Mouse (Mus musculus): Measurements from ENCODE around the gene Cbfa2t3. TPM values are rescaled to one million over a fixed set of nuclear protein-coding genes. Genes with fewer than 3 reads are reported as not detected.

The Cbfa2t3 gene
- total and polyA plus RNA-seq, 3 experiments: 10.9 to 22.3 (median 21.8) TPM

DNA sequence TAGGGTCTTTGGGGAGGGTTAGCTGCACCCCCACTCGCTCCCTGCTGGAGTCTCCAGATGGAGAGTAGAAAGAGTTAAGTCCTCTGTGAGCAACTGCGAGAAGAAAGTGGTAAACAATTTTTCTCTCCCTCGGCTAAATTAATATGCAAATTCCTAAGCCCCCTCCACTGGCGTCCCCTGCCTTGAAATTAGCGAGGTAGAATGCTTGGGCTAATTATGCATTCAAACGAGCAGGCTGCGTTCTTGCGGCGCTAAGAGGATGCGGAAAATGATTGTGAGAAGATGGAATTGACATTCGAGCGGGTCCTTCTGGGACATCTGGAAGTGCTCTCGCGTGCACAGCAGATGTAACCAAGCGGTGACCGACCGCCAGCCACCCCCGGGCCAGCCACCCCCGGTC lies 43.6 kb upstream of the Cbfa2t3 start:
- peaks cover 3% of the 10 kb centered on the region; the same call in 1 of the 2 replicates for H3K27me3 ChIP-seq (ENCODE audit: control insufficient read depth, insufficient read depth, low read length)
- no peak for TF ChIP-seq CTCF (IDR thresholded peaks at IDR 0.05)
- TF ChIP-seq EP300 (IDR thresholded peaks at IDR 0.05; ENCODE audit: insufficient read depth, low read depth, low read length): no peak
- TF ChIP-seq POLR2A (IDR thresholded peaks at IDR 0.05; ENCODE audit: insufficient read depth, low read depth, low read length): no peak
- 33% methylated on average over 19 of the region's 19 CpGs for WGBS
- DNase-seq: no peak
- no peak overlapping the region for H3K27ac ChIP-seq
- H3K79me2 ChIP-seq (replicated peaks; ENCODE audit: control insufficient read depth, insufficient read depth, low read length): no peaks in the 10 kb centered on the region
- no peaks in the 10 kb centered on the region for H3K36me3 ChIP-seq (ENCODE audit: control insufficient read depth, insufficient read depth, low read length)
- intact Hi-C loops (cut with DNase I): no loop called here
- no peak overlapping the region for H3K9ac ChIP-seq (ENCODE audit: low read depth, low read length)
- H3K4me1 ChIP-seq (ENCODE audit: control insufficient read depth, insufficient read depth, low read length): no peaks in the 10 kb centered on the region
- no peak overlapping the region for H3K4me3 ChIP-seq

DNA sequence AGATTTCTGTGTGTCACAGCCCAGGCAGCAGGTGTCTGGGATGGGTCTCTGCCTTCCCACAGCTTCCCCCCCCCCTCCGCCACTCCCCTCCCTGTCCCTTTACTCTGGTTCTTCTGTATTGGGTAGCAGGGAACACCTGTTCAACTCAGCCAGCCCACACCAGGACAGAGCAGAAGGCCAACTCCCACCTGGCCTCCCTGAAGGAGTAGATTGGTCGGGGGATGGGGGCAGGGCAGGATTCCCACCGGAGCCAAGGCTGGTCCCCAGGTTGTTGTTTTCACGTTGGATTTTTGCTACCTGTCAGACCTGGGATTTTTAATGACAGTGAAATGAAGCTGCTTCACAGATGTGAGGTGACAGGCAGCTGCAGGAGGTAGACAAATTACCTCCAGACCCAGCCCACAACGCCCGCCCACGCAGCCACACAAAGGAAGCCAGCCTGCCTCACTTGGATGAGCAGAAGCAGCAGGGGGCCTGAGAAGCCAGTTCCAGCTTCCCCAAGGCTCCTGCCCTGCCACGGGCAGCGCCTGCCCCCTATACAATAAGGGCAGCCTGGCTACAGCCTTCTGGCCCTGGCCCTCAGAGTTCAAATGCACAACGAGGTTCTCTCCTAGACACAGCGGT lies 40.3 kb upstream of the Cbfa2t3 start:
- intact Hi-C loops (cut with DNase I): no loop called here
- Histone ChIP-seq H3K27me3 (ENCODE audit: control insufficient read depth, insufficient read depth, low read length) (no peaks in the 10 kb centered on the region), H3K27ac (no peak overlapping the region), H3K36me3 (ENCODE audit: control insufficient read depth, insufficient read depth, low read length) (no peaks in the 10 kb centered on the region), H3K4me1 (ENCODE audit: control insufficient read depth, insufficient read depth, low read length) (peaks cover 5% of the 10 kb centered on the region), H3K79me2 (replicated peaks; ENCODE audit: control insufficient read depth, insufficient read depth, low read length) (no peaks in the 10 kb centered on the region), H3K4me3 (no peak overlapping the region), H3K9ac (ENCODE audit: low read depth, low read length) (no peak overlapping the region)
- WGBS: 49% methylated on average over 11 of the region's 11 CpGs
- peak in 1 of 2 experiments; percentile 58 for DNase-seq
- TF ChIP-seq CTCF (IDR thresholded peaks at IDR 0.05): no peak
- TF ChIP-seq POLR2A (IDR thresholded peaks at IDR 0.05; ENCODE audit: insufficient read depth, low read depth, low read length): no peak
- no peak for TF ChIP-seq EP300 (IDR thresholded peaks at IDR 0.05; ENCODE audit: insufficient read depth, low read depth, low read length)

DNA sequence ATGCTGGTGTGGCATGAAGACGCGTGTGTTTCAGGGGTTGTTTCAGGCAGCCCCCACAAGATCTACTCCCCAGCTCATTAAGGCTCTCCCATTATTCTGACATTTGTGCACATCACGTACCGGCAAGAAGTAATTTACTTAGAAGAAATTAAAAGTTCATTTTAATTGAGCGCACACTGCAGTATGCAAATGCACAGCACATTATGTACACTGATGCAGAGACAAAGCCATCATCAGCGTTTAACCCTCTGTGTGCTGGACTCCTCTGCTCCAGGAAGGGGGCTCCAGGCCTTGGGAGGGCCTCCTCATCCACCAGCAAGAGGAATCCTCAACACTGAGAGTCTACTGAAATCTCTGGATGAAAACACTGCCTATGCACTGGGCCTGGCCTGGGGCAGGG lies 39.0 kb upstream of the Cbfa2t3 start:
- Histone ChIP-seq H3K27me3 (ENCODE audit: control insufficient read depth, insufficient read depth, low read length) (no peaks in the 10 kb centered on the region), H3K79me2 (replicated peaks; ENCODE audit: control insufficient read depth, insufficient read depth, low read length) (no peaks in the 10 kb centered on the region)
- 87% methylated on average over 6 of the region's 6 CpGs for WGBS

DNA sequence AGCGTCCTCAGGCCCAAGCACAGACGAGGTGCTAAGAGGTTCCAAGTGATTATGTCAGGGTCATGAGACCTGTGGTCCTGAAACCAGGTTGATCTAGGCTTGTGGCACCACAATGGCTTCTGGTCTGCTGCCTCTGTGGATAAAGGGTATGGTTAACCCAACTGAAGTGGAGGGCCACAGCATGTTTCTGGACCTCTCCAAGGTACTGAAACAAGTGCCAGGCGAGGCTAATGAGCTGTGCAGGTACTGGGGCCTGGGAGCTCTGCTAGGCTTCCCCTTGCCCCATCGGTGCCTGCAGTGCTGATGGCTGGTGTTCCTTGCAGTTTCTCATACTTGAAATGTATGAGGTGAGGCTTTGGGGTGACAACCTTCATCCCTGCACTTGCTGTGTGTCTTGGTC lies 38.2 kb upstream of the Cbfa2t3 start:
- H3K4me3 ChIP-seq: no peak overlapping the region
- no peaks in the 10 kb centered on the region for H3K79me2 ChIP-seq (replicated peaks; ENCODE audit: control insufficient read depth, insufficient read depth, low read length)
- intact Hi-C loops (cut with DNase I): no loop called here
- H3K27ac ChIP-seq: no peak overlapping the region
- H3K36me3 ChIP-seq (ENCODE audit: control insufficient read depth, insufficient read depth, low read length): no peaks in the 10 kb centered on the region
- no peak overlapping the region for H3K9ac ChIP-seq (ENCODE audit: low read depth, low read length)
- 68% methylated on average over 4 of the region's 4 CpGs for WGBS
- DNase-seq: no peak
- TF ChIP-seq CTCF (IDR thresholded peaks at IDR 0.05): no peak
- TF ChIP-seq EP300 (IDR thresholded peaks at IDR 0.05; ENCODE audit: insufficient read depth, low read depth, low read length): no peak
- TF ChIP-seq POLR2A (IDR thresholded peaks at IDR 0.05; ENCODE audit: insufficient read depth, low read depth, low read length): no peak
- H3K27me3 ChIP-seq (ENCODE audit: control insufficient read depth, insufficient read depth, low read length): no peaks in the 10 kb centered on the region
- H3K4me1 ChIP-seq (ENCODE audit: control insufficient read depth, insufficient read depth, low read length): peaks cover 5% of the 10 kb centered on the region

More for the DNA sequence above, 39.0 kb upstream of the Cbfa2t3 start:
- Histone ChIP-seq H3K36me3 (ENCODE audit: control insufficient read depth, insufficient read depth, low read length) (no peaks in the 10 kb centered on the region), H3K4me3 (no peak overlapping the region), H3K4me1 (ENCODE audit: control insufficient read depth, insufficient read depth, low read length) (peaks cover 5% of the 10 kb centered on the region), H3K27ac (no peak overlapping the region), H3K9ac (ENCODE audit: low read depth, low read length) (no peak overlapping the region)
- intact Hi-C loops (cut with DNase I): no loop called here
- no peak for DNase-seq
- no peak for TF ChIP-seq POLR2A (IDR thresholded peaks at IDR 0.05; ENCODE audit: insufficient read depth, low read depth, low read length)
- no peak for TF ChIP-seq EP300 (IDR thresholded peaks at IDR 0.05; ENCODE audit: insufficient read depth, low read depth, low read length)
- TF ChIP-seq CTCF (IDR thresholded peaks at IDR 0.05): no peak

DNA sequence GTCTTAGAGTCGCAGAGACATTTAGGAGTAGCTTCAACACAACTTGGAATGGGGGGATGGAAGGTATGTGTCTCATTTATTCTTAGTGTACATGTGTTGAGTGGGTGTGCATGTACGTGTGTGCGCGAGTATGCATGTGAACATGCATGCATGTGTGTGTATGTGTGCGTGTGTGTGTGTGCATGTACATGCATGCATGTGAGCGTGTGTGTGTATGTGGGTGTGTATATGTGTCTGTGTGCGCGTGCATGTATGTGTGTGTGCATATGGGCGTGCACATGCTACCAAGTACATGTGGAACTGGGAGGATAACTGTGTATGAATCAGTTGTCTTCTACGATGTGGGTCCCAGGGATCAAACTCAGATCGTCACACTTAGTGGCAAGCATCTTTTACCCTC lies 37.7 kb upstream of the Cbfa2t3 start:
- DNase-seq: no peak
- Histone ChIP-seq H3K36me3 (ENCODE audit: control insufficient read depth, insufficient read depth, low read length) (no peaks in the 10 kb centered on the region), H3K27me3 (ENCODE audit: control insufficient read depth, insufficient read depth, low read length) (no peaks in the 10 kb centered on the region), H3K79me2 (replicated peaks; ENCODE audit: control insufficient read depth, insufficient read depth, low read length) (no peaks in the 10 kb centered on the region), H3K4me1 (ENCODE audit: control insufficient read depth, insufficient read depth, low read length) (peaks cover 5% of the 10 kb centered on the region), H3K4me3 (no peak overlapping the region), H3K27ac (no peak overlapping the region), H3K9ac (ENCODE audit: low read depth, low read length) (no peak overlapping the region)
- TF ChIP-seq POLR2A (IDR thresholded peaks at IDR 0.05; ENCODE audit: insufficient read depth, low read depth, low read length) (no peak), EP300 (IDR thresholded peaks at IDR 0.05; ENCODE audit: insufficient read depth, low read depth, low read length) (no peak), CTCF (IDR thresholded peaks at IDR 0.05) (no peak)
- WGBS: 81% methylated on average over 11 of the region's 11 CpGs
- intact Hi-C loops (cut with DNase I): no loop called here

DNA sequence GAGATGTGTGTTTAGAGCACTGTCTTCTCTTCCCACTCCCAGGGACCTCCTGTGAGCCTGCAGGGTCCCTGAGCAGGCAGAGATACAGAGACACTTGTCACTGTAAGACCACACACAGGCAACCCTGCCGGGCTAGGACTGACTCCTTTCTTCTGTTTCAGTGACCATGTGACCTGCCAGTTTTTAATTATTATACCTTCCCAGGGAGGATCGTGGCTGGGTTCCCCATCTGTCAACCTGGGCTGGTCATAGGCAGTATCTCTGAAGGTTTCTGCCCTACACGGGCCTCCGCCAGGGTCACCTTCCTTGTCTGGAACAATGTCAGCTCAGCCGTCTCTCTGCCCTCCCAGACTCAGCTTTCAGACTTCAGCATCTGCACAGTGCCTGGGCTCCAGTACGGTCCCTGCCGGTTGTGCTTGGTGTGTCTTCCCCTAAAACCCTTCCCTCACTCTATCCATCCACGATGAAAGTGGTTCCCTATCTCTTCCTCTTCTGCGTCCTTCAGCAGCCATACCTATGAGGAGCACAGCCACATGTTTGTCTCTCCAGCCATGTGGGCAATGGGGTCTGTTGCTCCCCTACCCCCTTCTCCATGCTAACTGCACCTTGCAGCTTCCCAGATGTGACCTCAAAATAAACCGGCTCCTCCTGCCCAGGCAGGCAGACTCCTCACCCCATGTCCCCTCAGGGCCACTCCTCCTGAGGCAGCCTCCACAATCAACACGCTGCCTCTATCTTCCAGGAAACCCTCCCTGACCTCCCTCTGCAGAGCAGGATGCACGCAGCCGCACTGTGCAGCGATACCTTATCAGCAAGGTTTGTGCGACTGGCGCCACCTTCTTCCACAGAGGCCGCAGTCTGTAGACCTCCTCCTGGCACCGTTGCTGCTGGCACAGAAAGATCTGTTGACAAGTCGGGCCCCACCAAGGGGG lies 36.9 kb upstream of the Cbfa2t3 start:
- Histone ChIP-seq H3K27ac (no peak overlapping the region), H3K27me3 (ENCODE audit: control insufficient read depth, insufficient read depth, low read length) (no peaks in the 10 kb centered on the region), H3K79me2 (replicated peaks; ENCODE audit: control insufficient read depth, insufficient read depth, low read length) (no peaks in the 10 kb centered on the region), H3K9ac (ENCODE audit: low read depth, low read length) (no peak overlapping the region), H3K4me3 (no peak overlapping the region), H3K4me1 (ENCODE audit: control insufficient read depth, insufficient read depth, low read length) (peaks cover 5% of the 10 kb centered on the region), H3K36me3 (ENCODE audit: control insufficient read depth, insufficient read depth, low read length) (no peaks in the 10 kb centered on the region)
- 9% methylated on average over 19 of the region's 19 CpGs for WGBS
- TF ChIP-seq EP300 (IDR thresholded peaks at IDR 0.05; ENCODE audit: insufficient read depth, low read depth, low read length) (no peak), CTCF (IDR thresholded peaks at IDR 0.05) (no peak), POLR2A (IDR thresholded peaks at IDR 0.05; ENCODE audit: insufficient read depth, low read depth, low read length) (no peak)
- DNase-seq: peak in 1 of 2 experiments; percentile 36
- intact Hi-C loops (cut with DNase I): no loop called here
